Mouse (Mus musculus) embryonic fibroblast, embryonic 13.5 days (primary cell): ENCODE measurements around the gene Zfp771. TPM values are rescaled to one million over a fixed set of nuclear protein-coding genes. Genes with fewer than 3 reads are reported as not detected.
A peak's percentile ranks its signal among the peaks of the same experiment; 100 is the strongest.

ENCODE experiments used
- H3K27ac ChIP-seq: 2 replicates; pipeline ENCODE4 v1.5.1; 2012; ENCODE audit warnings: low read length, control low read depth, inconsistent platforms; ENCODE audit not compliant: insufficient read depth
- H3K4me1 ChIP-seq: 2 replicates; pipeline ENCODE4 v1.6.1; 2011; ENCODE audit warnings: low read length; ENCODE audit not compliant: control insufficient read depth, insufficient read depth
- H3K4me3 ChIP-seq: 2 replicates; pipeline ENCODE4 v1.5.1; 2011; ENCODE audit warnings: mild to moderate bottlenecking, control low read depth, low read length; ENCODE audit not compliant: insufficient read depth
- CTCF ChIP-seq: IDR thresholded peaks from 2 replicates; pipeline ENCODE4 v1.5.1; 2011; ENCODE audit warnings: mild to moderate bottlenecking, control low read depth, low read length, moderate library complexity, borderline replicate concordance; ENCODE audit not compliant: insufficient read depth
- POLR2A ChIP-seq: IDR thresholded peaks from 2 replicates; pipeline ENCODE4 v1.6.1; 2011; ENCODE audit warnings: low read depth, mild to moderate bottlenecking, control low read depth, low read length, moderate library complexity
- polyA plus RNA-seq: library from polyadenylated mRNA; stranded (reverse); fragments of >200 nt; gene quantifications from 2 replicates; pipeline ENCODE4 v1.2.4, GENCODE M21; 2011; ENCODE audit warnings: low read depth; ENCODE audit not compliant: missing spikeins, insufficient read length

Gene Zfp771
- polyA plus RNA-seq, 1 experiment = 21.3 TPM

GRCm38 (mm10) chr7:127262218-127262961, 18.3 kb downstream of the Zfp771 start:
- Histone ChIP-seq H3K27ac (no peak overlapping the region), H3K4me3 (no peak overlapping the region), H3K4me1 (0 out of 2 replicates have a peak, but pooled peaks cover 2% of the 10 kb centered on the region)
- TF ChIP-seq CTCF (no peak), POLR2A (no peak)

DNA sequence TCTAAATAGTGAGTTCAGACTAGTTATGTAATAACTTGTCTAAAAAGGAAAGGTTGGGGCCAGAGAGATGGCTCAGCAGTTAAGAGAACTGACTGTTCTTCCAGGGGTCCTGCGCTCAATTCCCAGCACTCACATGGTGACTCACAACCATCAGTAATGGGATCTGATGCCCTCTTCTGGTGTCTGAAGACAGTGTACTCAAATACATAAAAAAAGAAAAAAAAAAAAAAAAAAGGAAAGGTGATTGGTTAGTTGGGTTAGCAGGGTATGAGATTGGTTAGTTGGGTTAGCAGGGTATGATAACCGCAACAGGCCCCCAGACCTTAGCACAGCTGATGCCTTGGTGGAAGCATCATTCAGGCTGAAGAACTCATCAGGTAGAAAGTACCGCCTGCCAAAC, 19.5 kb downstream of the Zfp771 start:
- Histone ChIP-seq H3K27ac (no peak overlapping the region), H3K4me3 (no peak overlapping the region)
- no peak for TF ChIP-seq POLR2A
- TF ChIP-seq CTCF = no peak

DNA sequence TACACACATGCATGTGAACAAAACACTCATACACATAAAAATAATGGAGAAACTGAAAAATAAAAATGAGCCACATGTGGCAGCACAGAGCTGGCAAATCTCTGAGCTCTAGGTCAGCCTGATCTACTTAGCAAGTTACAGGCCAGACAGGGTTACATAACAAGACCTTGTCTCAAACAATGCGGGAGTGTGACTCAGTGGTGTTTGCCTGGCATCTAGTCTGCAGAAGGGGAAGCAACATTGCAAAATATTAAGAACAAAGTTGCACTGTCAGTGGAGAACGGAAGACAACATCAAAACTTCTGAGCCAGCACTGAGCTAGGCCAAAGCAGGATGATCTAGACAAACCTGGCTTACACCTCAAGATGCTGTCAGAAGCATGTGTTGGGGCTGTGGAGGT, 26.2 kb downstream of the Zfp771 start:
- TF ChIP-seq POLR2A (no peak), CTCF (no peak)
- Histone ChIP-seq H3K4me1 (peaks cover 3% of the 10 kb centered on the region; the same call in 1 of the 2 replicates), H3K4me3 (no peak overlapping the region), H3K27ac (no peak overlapping the region)

More for the DNA sequence above, 19.5 kb downstream of the Zfp771 start:
- 0 out of 2 replicates have a peak, but pooled peaks cover 2% of the 10 kb centered on the region for H3K4me1 ChIP-seq

DNA sequence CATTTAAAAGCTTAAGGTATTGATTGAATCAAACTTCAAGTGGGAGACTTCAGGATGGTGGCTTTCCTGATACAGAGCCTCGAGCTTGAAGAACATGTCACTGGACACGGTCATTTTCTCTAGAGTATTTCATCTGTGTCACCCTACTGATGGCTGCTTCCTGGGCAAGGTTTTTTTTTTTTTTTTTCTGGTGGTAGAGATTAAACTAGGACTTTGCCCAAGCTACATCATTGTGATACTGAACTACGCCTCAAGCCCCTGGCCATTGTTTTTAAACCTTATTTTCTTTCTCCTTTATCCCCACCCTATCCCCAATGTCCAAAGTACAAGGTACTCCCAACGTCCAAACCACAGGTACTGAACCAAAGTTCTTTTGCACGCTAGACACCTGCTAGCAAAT, 26.6 kb downstream of the Zfp771 start:
- TF ChIP-seq CTCF = no peak
- TF ChIP-seq POLR2A = no peak
- Histone ChIP-seq H3K4me3 (no peak overlapping the region), H3K27ac (no peak overlapping the region), H3K4me1 (peaks cover 3% of the 10 kb centered on the region; the same call in 1 of the 2 replicates)

- H3K27ac ChIP-seq = no peak overlapping the region
- peaks cover 3% of the 10 kb centered on the region; the same call in 1 of the 2 replicates for H3K4me1 ChIP-seq
- TF ChIP-seq CTCF = no peak
- TF ChIP-seq POLR2A = no peak
- no peak overlapping the region for H3K4me3 ChIP-seq
These were observed 27.0 kb downstream of the Zfp771 start for GRCm38 (mm10) chr7:127271093-127271492.

- Histone ChIP-seq H3K4me1 (peaks cover 3% of the 10 kb centered on the region; the same call in 1 of the 2 replicates), H3K4me3 (no peak overlapping the region), H3K27ac (no peak overlapping the region)
- TF ChIP-seq POLR2A = no peak
- TF ChIP-seq CTCF = no peak
These were observed 28.5 kb downstream of the Zfp771 start for GRCm38 (mm10) chr7:127272566-127272965.

GRCm38 (mm10) chr7:127273118-127273923, 29.2 kb downstream of the Zfp771 start:
- Histone ChIP-seq H3K27ac (no peak overlapping the region), H3K4me3 (peak overlapping the region; percentile 70), H3K4me1 (peaks cover 3% of the 10 kb centered on the region; the same call in 1 of the 2 replicates)
- TF ChIP-seq POLR2A (no peak), CTCF (no peak)

- TF ChIP-seq CTCF = no peak
- peak; percentile 97 for TF ChIP-seq POLR2A
- Histone ChIP-seq H3K27ac (no peak within 1 kb of the TSS), H3K4me3 (peak within 1 kb of the TSS; percentile 70), H3K4me1 (peaks cover 3% of the 10 kb centered on the region; the same call in 1 of the 2 replicates)
These were observed 30.1 kb downstream of the Zfp771 start, which contains the start of gene Sephs2 for GRCm38 (mm10) chr7:127273925-127274789. Sephs2 (minus strand) TSS chr7:127274055.

DNA sequence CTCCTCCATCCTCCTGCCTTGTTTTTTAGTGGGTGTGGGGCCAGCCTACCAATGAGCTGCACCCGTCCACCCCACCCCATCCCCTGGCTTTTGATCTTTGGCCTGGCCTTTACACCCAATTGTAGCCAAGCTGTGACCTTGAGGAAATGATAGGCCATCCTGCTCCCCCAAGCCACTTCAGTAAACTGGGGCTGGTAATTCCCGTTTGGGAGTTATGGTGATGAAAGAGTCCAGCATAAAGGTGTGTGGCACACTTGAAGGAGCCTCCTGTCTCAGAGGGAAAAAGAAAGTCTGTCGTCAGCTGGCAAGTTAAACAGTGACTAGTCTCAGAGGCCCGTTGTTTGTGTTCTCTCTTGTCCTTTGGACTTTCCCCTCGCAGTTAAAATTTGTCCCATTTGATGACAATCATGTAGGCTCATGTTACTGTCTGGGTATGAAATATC, 32.5 kb downstream of the Zfp771 start:
- H3K27ac ChIP-seq = no peak overlapping the region
- TF ChIP-seq POLR2A = no peak
- TF ChIP-seq CTCF = no peak
- no peak overlapping the region for H3K4me3 ChIP-seq
- peaks cover 3% of the 10 kb centered on the region; the same call in 1 of the 2 replicates for H3K4me1 ChIP-seq
